Mouse (Mus musculus): ENCODE results near the gene Matn4.

GRCm38 (mm10) chr2:164425401-164425800 is 20.4 kb upstream of the Matn4 start:
- no peak for TF ChIP-seq CTCF (IDR thresholded peaks at IDR 0.05; ENCODE audit: borderline replicate concordance, extremely low read depth, insufficient read depth, insufficient read length)
- TF ChIP-seq POLR2A (IDR thresholded peaks at IDR 0.05; ENCODE audit: borderline replicate concordance, extremely low read depth, insufficient read depth, insufficient read length, poor library complexity, severe bottlenecking): no peak

Measured in brain, embryonic 14.5 days (tissue).